Mouse (Mus musculus): ENCODE results near the gene Lct. TPM values are rescaled to one million over a fixed set of nuclear protein-coding genes. Genes with fewer than 3 reads are reported as not detected.
"Not testable (repeated sequence)": the region's sequence is repeated elsewhere in the genome, so short reads cannot be mapped to it uniquely, and the experiment has no call there.

Gene Lct
- total RNA-seq (2021) = not detected
- long read RNA-seq, experiment 1 = 0 reads
- long read RNA-seq, experiment 2 = 0 reads

GRCm38 (mm10) chr1:128328218-128328617, at the start of gene Lct:
Gene Lct, minus strand, starts transcription at chr1:128328318.
- DNase-seq (ENCODE audit: low spot score) = no peak

GRCm38 (mm10) chr1:128376841-128377240, 48.7 kb upstream of the Lct start:
- DNase-seq (ENCODE audit: low spot score) = no peak

- DNase-seq (ENCODE audit: low spot score) = no peak
Measured at GRCm38 (mm10) chr1:128372143-128372860, 44.2 kb upstream of the Lct start.

GRCm38 (mm10) chr1:128368732-128369441, 40.8 kb upstream of the Lct start:
- peak; percentile 16 for DNase-seq (ENCODE audit: low spot score)

GRCm38 (mm10) chr1:128360601-128361000, 32.5 kb upstream of the Lct start:
- no peak for DNase-seq (ENCODE audit: low spot score)

GRCm38 (mm10) chr1:128359554-128360376, 31.6 kb upstream of the Lct start, which contains the start of gene Mcm6:
Gene Mcm6, minus strand, starts transcription at chr1:128359664.
- peak; percentile 93 for DNase-seq (ENCODE audit: low spot score)

GRCm38 (mm10) chr1:128358916-128359553, 30.9 kb upstream of the Lct start:
- DNase-seq (ENCODE audit: low spot score) = no peak

- DNase-seq (ENCODE audit: low spot score) = no peak
Measured at GRCm38 (mm10) chr1:128358276-128358675, 30.2 kb upstream of the Lct start.

GRCm38 (mm10) chr1:128357452-128357851, 29.3 kb upstream of the Lct start:
- no peak for DNase-seq (ENCODE audit: low spot score)

- no peak for DNase-seq (ENCODE audit: low spot score)
Measured at GRCm38 (mm10) chr1:128353092-128353491, 25.0 kb upstream of the Lct start.

GRCm38 (mm10) chr1:128344232-128344631, 16.1 kb upstream of the Lct start:
- DNase-seq (ENCODE audit: low spot score) = no peak

- DNase-seq (ENCODE audit: low spot score) = no peak
Measured at GRCm38 (mm10) chr1:128337708-128338320, 9.7 kb upstream of the Lct start.

GRCm38 (mm10) chr1:128330313-128330712, 2.2 kb upstream of the Lct start:
- no peak for DNase-seq (ENCODE audit: low spot score)

GRCm38 (mm10) chr1:128327165-128327564, 953 bp downstream of the Lct start:
- no peak for DNase-seq (ENCODE audit: low spot score)

GRCm38 (mm10) chr1:128324776-128325175, 3.3 kb downstream of the Lct start:
- no peak for DNase-seq (ENCODE audit: low spot score)

- no peak for DNase-seq (ENCODE audit: low spot score)
Measured at GRCm38 (mm10) chr1:128323026-128323643, 5.0 kb downstream of the Lct start.

- not testable (repeated sequence) for DNase-seq (ENCODE audit: low spot score)
Measured at GRCm38 (mm10) chr1:128319266-128319665, 8.9 kb downstream of the Lct start.

- DNase-seq (ENCODE audit: low spot score) = no peak
Measured at GRCm38 (mm10) chr1:128314665-128315064, 13.5 kb downstream of the Lct start.

GRCm38 (mm10) chr1:128309043-128309442, 19.1 kb downstream of the Lct start:
- no peak for DNase-seq (ENCODE audit: low spot score)

- no peak for DNase-seq (ENCODE audit: low spot score)
Measured at GRCm38 (mm10) chr1:128303900-128304299, 24.2 kb downstream of the Lct start.

Measured in gastrocnemius, adult 18-20 months (tissue).